ENCODE assay signal across 11 mouse cellular contexts in the genomic region with DNA sequence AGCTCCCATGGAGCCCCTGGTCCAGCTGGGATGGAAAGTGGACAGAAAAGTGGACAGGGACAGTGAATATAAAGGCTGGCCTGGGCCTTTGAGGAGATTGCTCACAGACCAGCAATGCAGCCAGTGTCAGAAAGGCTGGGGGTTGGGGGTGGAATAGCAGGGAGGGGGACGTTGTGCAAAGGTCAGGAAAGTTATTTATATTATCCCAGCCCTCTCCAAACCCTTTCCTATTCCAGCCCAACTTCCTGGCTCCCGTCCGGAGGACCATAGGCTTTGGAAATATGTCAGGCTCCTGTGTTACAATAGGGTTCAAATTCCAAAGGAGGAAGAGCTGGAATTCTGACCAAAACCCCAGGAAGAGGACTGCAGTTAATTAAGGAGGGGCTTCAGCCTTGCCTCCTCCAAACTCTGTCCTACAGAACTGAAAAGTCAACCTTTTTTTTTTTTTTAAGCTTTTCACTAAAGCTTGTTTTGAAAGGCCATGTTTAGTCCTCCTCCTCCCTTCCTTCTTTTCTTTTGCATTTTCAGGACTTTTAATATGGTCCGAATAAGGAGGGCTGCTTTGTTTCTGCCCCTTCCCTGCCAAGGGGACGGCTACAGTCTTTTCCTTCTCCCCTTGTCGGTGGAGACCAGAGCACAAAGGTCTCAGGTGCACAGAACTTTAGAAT. TPM values are rescaled to one million over a fixed set of nuclear protein-coding genes. Genes with fewer than 3 reads are reported as not detected.
A peak's percentile ranks its signal among the peaks of the same experiment; 100 is the strongest.
DNase-seq lines count a peak whose midpoint lies in the region; ATAC-seq and TF ChIP-seq lines count a peak whose summit lies in the region.
"Had no signal": no experiment of that assay in that cellular context is flagged by ENCODE, and none has a peak within 500 bp of the region (broad histone marks: within the 10 kb centered on the region; RNA-seq: fewer than 3 reads in every experiment).

No protein-coding gene starts in this region.

- 62% methylated on average over 6 of the region's 6 CpGs for WGBS in neural tube, embryonic 14.5 days
- WGBS in neural tube, embryonic 15.5 days: 54% methylated on average over 6 of the region's 6 CpGs
- 55% methylated on average over 6 of the region's 6 CpGs for WGBS in midbrain, embryonic 10.5 days

- H3K4me2 ChIP-seq in neural tube, embryonic 14.5 days (ENCODE audit: low read depth, low read length): no peak overlapping the region
- H3K4me2 ChIP-seq in neural tube, embryonic 15.5 days: no peak overlapping the region

- no peak for DNase-seq in gastrocnemius, adult 2 months
- no peak for DNase-seq in gastrocnemius, adult 18-20 months (ENCODE audit: low spot score)
- DNase-seq in kidney, postnatal 4 days: peak; percentile 63 to 76
- no peak for DNase-seq in urinary bladder, adult 2 months (ENCODE audit: low spot score)
- no peak for DNase-seq in midbrain, embryonic 10.5 days (ENCODE audit: low spot score)
- DNase-seq in urinary bladder, adult 18-20 months (ENCODE audit: low spot score in 2 of 2): no peak
- DNase-seq: cerebellum, adult 9-11 months had no signal

- no peak for ATAC-seq in neural tube, embryonic 14.5 days (ENCODE audit: low read depth)
- ATAC-seq in neural tube, embryonic 15.5 days (ENCODE audit: low FRiP score): no peak

- no peaks in the 10 kb centered on the region for H3K9me3 ChIP-seq in neural tube, embryonic 14.5 days (ENCODE audit: control insufficient read depth, low read length)
- no peaks in the 10 kb centered on the region for H3K9me3 ChIP-seq in neural tube, embryonic 15.5 days (replicated peaks)
- no peaks in the 10 kb centered on the region for H3K9me3 ChIP-seq in midbrain, embryonic 10.5 days (replicated peaks)

- H3K4me1 ChIP-seq in neural tube, embryonic 14.5 days (ENCODE audit: control insufficient read depth, insufficient read depth, low read length): no peaks in the 10 kb centered on the region
- 0 out of 2 replicates have a peak, but pooled peaks cover 6% of the 10 kb centered on the region for H3K4me1 ChIP-seq in neural tube, embryonic 15.5 days
- H3K4me1 ChIP-seq in midbrain, embryonic 10.5 days: peaks cover 6% of the 10 kb centered on the region; the same call in 1 of the 2 replicates

- no peak overlapping the region for H3K9ac ChIP-seq in neural tube, embryonic 14.5 days (replicated peaks; ENCODE audit: low read depth, low read length)
- H3K9ac ChIP-seq in neural tube, embryonic 15.5 days (replicated peaks): no peak overlapping the region

- H3K36me3 ChIP-seq in neural tube, embryonic 14.5 days (ENCODE audit: control insufficient read depth, insufficient read depth, low read length): no peaks in the 10 kb centered on the region
- H3K36me3 ChIP-seq in neural tube, embryonic 15.5 days: no peaks in the 10 kb centered on the region
- H3K36me3 ChIP-seq in midbrain, embryonic 10.5 days: no peaks in the 10 kb centered on the region

- no peak for TF ChIP-seq CTCF in gastrocnemius, adult 2 months (IDR thresholded peaks at IDR 0.05)

- H3K4me3 ChIP-seq in gastrocnemius, adult 2 months: no peak overlapping the region
- H3K4me3 ChIP-seq in neural tube, embryonic 14.5 days (ENCODE audit: low read depth, low read length): no peak overlapping the region
- H3K4me3 ChIP-seq in neural tube, embryonic 15.5 days (replicated peaks): no peak overlapping the region
- H3K4me3 ChIP-seq in midbrain, embryonic 10.5 days: no peak overlapping the region

- intact Hi-C loops in gastrocnemius, adult 2 months (cut with DNase I): no loop called here

- H3K27me3 ChIP-seq in neural tube, embryonic 14.5 days (ENCODE audit: control insufficient read depth, insufficient read depth, low read length): no peaks in the 10 kb centered on the region
- H3K27me3 ChIP-seq in neural tube, embryonic 15.5 days (replicated peaks): no peaks in the 10 kb centered on the region
- no peaks in the 10 kb centered on the region for H3K27me3 ChIP-seq in midbrain, embryonic 10.5 days (ENCODE audit: low read depth, poor library complexity, severe bottlenecking)

- H3K27ac ChIP-seq in gastrocnemius, adult 2 months: peak overlapping the region; percentile 58
- 0 out of 2 replicates have a peak overlapping the region, but pooled peaks have one; percentile 39 for H3K27ac ChIP-seq in neural tube, embryonic 14.5 days (ENCODE audit: low read depth, low read length)
- H3K27ac ChIP-seq in neural tube, embryonic 15.5 days (replicated peaks): no peak overlapping the region
- no peak overlapping the region; the same call in 1 of the 2 replicates for H3K27ac ChIP-seq in midbrain, embryonic 10.5 days (replicated peaks)

RNA-seq across cellular contexts. Expression of a gene that starts 7.4 kb away (rescaled TPM):
- 1 to 10 TPM; 4.0 to 4.8 TPM for total RNA-seq in gastrocnemius, adult 2 months (2021)
- total RNA-seq in gastrocnemius, adult 18-20 months (2021): 1 to 10 TPM; 3.2 to 4.1 TPM
- polyA plus RNA-seq in neural tube, embryonic 14.5 days (2014; fragmentation: Nextera tagmentation; extraction: Ambion mirVana): 15.4 and 19.3 TPM in 2 replicates
- 25.3 and 25.4 TPM in 2 replicates for polyA plus RNA-seq in neural tube, embryonic 15.5 days (2015; fragmentation: Nextera tagmentation; extraction: Ambion mirVana)
- polyA plus RNA-seq in urinary bladder, adult 2 months (2012; rRNA removed): 15.5 and 23.6 TPM in 2 replicates
- 12.5 and 12.8 TPM in 2 replicates for polyA plus RNA-seq in midbrain, embryonic 10.5 days (2016; fragmentation: Nextera tagmentation; extraction: Ambion mirVana)

RNA-seq across cellular contexts. Expression of a gene that starts 34.7 kb away (rescaled TPM):
- 1 to 10 TPM; 4.1 to 5.7 TPM for total RNA-seq in gastrocnemius, adult 2 months (2021)
- total RNA-seq in gastrocnemius, adult 18-20 months (2021): 1 to 10 TPM; 4.5 to 4.7 TPM
- 7.1 and 10.0 TPM in 2 replicates for polyA plus RNA-seq in neural tube, embryonic 14.5 days (2014; fragmentation: Nextera tagmentation; extraction: Ambion mirVana)
- 7.3 and 8.7 TPM in 2 replicates for polyA plus RNA-seq in neural tube, embryonic 15.5 days (2015; fragmentation: Nextera tagmentation; extraction: Ambion mirVana)
- polyA plus RNA-seq in urinary bladder, adult 2 months (2012; rRNA removed): 11.5 and 11.7 TPM in 2 replicates
- 11.1 and 12.8 TPM in 2 replicates for polyA plus RNA-seq in midbrain, embryonic 10.5 days (2016; fragmentation: Nextera tagmentation; extraction: Ambion mirVana)

RNA-seq across cellular contexts. Expression of a gene that starts 59.6 kb away (rescaled TPM):
- total RNA-seq in gastrocnemius, adult 2 months (2021): not detected
- total RNA-seq in gastrocnemius, adult 18-20 months (2021): not detected
- not detected in 2 replicates for polyA plus RNA-seq in neural tube, embryonic 14.5 days (2014; fragmentation: Nextera tagmentation; extraction: Ambion mirVana)
- polyA plus RNA-seq in neural tube, embryonic 15.5 days (2015; fragmentation: Nextera tagmentation; extraction: Ambion mirVana): not detected in 2 replicates
- not detected in 2 replicates for polyA plus RNA-seq in urinary bladder, adult 2 months (2012; rRNA removed)
- polyA plus RNA-seq in midbrain, embryonic 10.5 days (2016; fragmentation: Nextera tagmentation; extraction: Ambion mirVana): not detected in 2 replicates
- total RNA-seq: layer of hippocampus, adult 18-20 months; megakaryocyte progenitor cell, adult 5-6 weeks had no signal

Comparison
In these comparisons a context has a peak if more than half of its experiments do, and no peak if none do; other contexts are left out.
1. H3K27ac ChIP-seq: peak in gastrocnemius, adult 2 months (single experiment) and neural tube, embryonic 14.5 days (single experiment); none in neural tube, embryonic 15.5 days (single experiment) and midbrain, embryonic 10.5 days (single experiment).
2. DNase-seq: peak in kidney, postnatal 4 days (2 of 2); none in gastrocnemius, adult 2 months (single experiment), gastrocnemius, adult 18-20 months (single experiment), urinary bladder, adult 2 months (single experiment), midbrain, embryonic 10.5 days (single experiment) and urinary bladder, adult 18-20 months (0 of 2).